Mouse (Mus musculus) embryonic facial prominence, embryonic 11.5 days (tissue): ENCODE measurements around the gene Zfp91. TPM values are rescaled to one million over a fixed set of nuclear protein-coding genes. Genes with fewer than 3 reads are reported as not detected.

Source experiments
- ATAC-seq: fragments of 200-750 bp; cut with Nextera tagmentation; replicated peaks from 2 replicates; pipeline ENCODE4 v1.8.0; 2017; ENCODE audit warnings: low read depth; ENCODE audit not compliant: insufficient number of reproducible peaks, low FRiP score, low TSS enrichment
- DNase-seq: peaks from one replicate; pipeline ENCODE4 v3.0.0-alpha.2; 2015; ENCODE audit warnings: low spot score
- H3K27ac ChIP-seq: fragments of 300-500 bp; sonication (generic); replicated peaks from 2 replicates; pipeline ENCODE4 v1.5.1; 2014; ENCODE audit warnings: mild to moderate bottlenecking, low read depth, low read length, control low read depth
- H3K27me3 ChIP-seq: fragments of 300-500 bp; sonication (generic); 2 replicates; pipeline ENCODE4 v1.6.1; 2014; ENCODE audit warnings: mild to moderate bottlenecking, low read length, moderate library complexity, mixed read lengths; ENCODE audit not compliant: control insufficient read depth, insufficient read depth
- H3K36me3 ChIP-seq: fragments of 300-500 bp; sonication (generic); replicated peaks from 2 replicates; pipeline ENCODE4 v1.6.1; 2014; ENCODE audit warnings: low read depth, mild to moderate bottlenecking, low read length, moderate library complexity, mixed read lengths; ENCODE audit not compliant: control insufficient read depth, insufficient read depth
- H3K4me1 ChIP-seq: fragments of 300-500 bp; sonication (generic); 2 replicates; pipeline ENCODE4 v1.6.1; 2014; ENCODE audit warnings: low read length, mixed read lengths; ENCODE audit not compliant: control insufficient read depth, insufficient read depth
- H3K4me2 ChIP-seq: fragments of 300-500 bp; sonication (generic); 2 replicates; pipeline ENCODE4 v1.6.1; 2014; ENCODE audit warnings: low read depth, mild to moderate bottlenecking, control low read depth, low read length, moderate library complexity
- H3K4me3 ChIP-seq: fragments of 300-500 bp; sonication (generic); 2 replicates; pipeline ENCODE4 v1.5.1; 2014; ENCODE audit warnings: low read depth, low read length, control low read depth
- H3K9ac ChIP-seq: fragments of 300-500 bp; sonication (generic); replicated peaks from 2 replicates; pipeline ENCODE4 v1.6.1; 2014; ENCODE audit warnings: mild to moderate bottlenecking, control low read depth, low read length
- H3K9me3 ChIP-seq: fragments of 300-500 bp; sonication (generic); replicated peaks from 2 replicates; pipeline ENCODE4 v1.6.1; 2016; ENCODE audit warnings: mild to moderate bottlenecking, low read length, inconsistent platforms, mixed read lengths; ENCODE audit not compliant: control insufficient read depth
- WGBS: fragments of 180-500 bp; shearing (Covaris S2); extraction: QIAGEN DNeasy Blood & Tissue Kit; methylation state at CpG from one replicate; pipeline ENCODE4 v1.1.7; 2014; 5-methylcytosine and 5-hydroxymethylcytosine counted together
- polyA plus RNA-seq: library from polyadenylated mRNA; unstranded; fragments of >200 nt; fragmentation: Nextera tagmentation; extraction: Ambion mirVana; gene quantifications from 2 replicates; pipeline ENCODE4 v1.2.1, GENCODE M21; 2014

Gene Zfp91
- polyA plus RNA-seq, 1 experiment from 2014 or later: 11.0 TPM

- no peaks in the 10 kb centered on the region for H3K4me1 ChIP-seq
- H3K27me3 ChIP-seq: no peaks in the 10 kb centered on the region
- H3K27ac ChIP-seq: no peak overlapping the region
- no peaks in the 10 kb centered on the region for H3K36me3 ChIP-seq
- DNase-seq (no peak), ATAC-seq (no peak)
- H3K9ac ChIP-seq: no peak overlapping the region
- 77% methylated on average over 1 of the region's 1 CpGs for WGBS
- no peak overlapping the region for H3K4me3 ChIP-seq
- H3K4me2 ChIP-seq: no peak overlapping the region
- H3K9me3 ChIP-seq: no peaks in the 10 kb centered on the region
Measured at GRCm38 (mm10) chr19:12813883-12814282, 18.0 kb upstream of the Zfp91 start.

GRCm38 (mm10) chr19:12812644-12813364 is 16.9 kb upstream of the Zfp91 start:
- no peak overlapping the region for H3K4me2 ChIP-seq
- no peaks in the 10 kb centered on the region for H3K27me3 ChIP-seq
- no peak overlapping the region for H3K27ac ChIP-seq
- ATAC-seq (no peak), DNase-seq (no peak)
- no peak overlapping the region for H3K9ac ChIP-seq
- no peak overlapping the region for H3K4me3 ChIP-seq
- no peaks in the 10 kb centered on the region for H3K9me3 ChIP-seq
- 67% methylated on average over 1 of the region's 1 CpGs for WGBS
- H3K4me1 ChIP-seq: no peaks in the 10 kb centered on the region
- H3K36me3 ChIP-seq: no peaks in the 10 kb centered on the region

GRCm38 (mm10) chr19:12806214-12806613 is 10.3 kb upstream of the Zfp91 start:
- H3K27ac ChIP-seq: no peak overlapping the region
- H3K9me3 ChIP-seq: no peaks in the 10 kb centered on the region
- H3K36me3 ChIP-seq: no peaks in the 10 kb centered on the region
- WGBS: 66% methylated on average over 2 of the region's 2 CpGs
- DNase-seq: no peak
- no peak overlapping the region for H3K4me2 ChIP-seq
- H3K9ac ChIP-seq: no peak overlapping the region
- H3K27me3 ChIP-seq: no peaks in the 10 kb centered on the region
- ATAC-seq: no peak
- no peaks in the 10 kb centered on the region for H3K4me1 ChIP-seq
- H3K4me3 ChIP-seq: no peak overlapping the region

GRCm38 (mm10) chr19:12805730-12806129 is 9.8 kb upstream of the Zfp91 start:
- WGBS: 80% methylated on average over 3 of the region's 3 CpGs
- no peak for DNase-seq
- no peak overlapping the region for H3K4me2 ChIP-seq
- H3K4me3 ChIP-seq: no peak overlapping the region
- ATAC-seq: no peak
- H3K27me3 ChIP-seq: no peaks in the 10 kb centered on the region
- no peaks in the 10 kb centered on the region for H3K4me1 ChIP-seq
- no peak overlapping the region for H3K9ac ChIP-seq
- H3K27ac ChIP-seq: no peak overlapping the region
- no peaks in the 10 kb centered on the region for H3K9me3 ChIP-seq
- H3K36me3 ChIP-seq: no peaks in the 10 kb centered on the region

- Histone ChIP-seq H3K9me3 (no peaks in the 10 kb centered on the region), H3K27ac (no peak overlapping the region), H3K4me2 (no peak overlapping the region), H3K4me1 (no peaks in the 10 kb centered on the region), H3K27me3 (no peaks in the 10 kb centered on the region), H3K36me3 (no peaks in the 10 kb centered on the region), H3K9ac (no peak overlapping the region), H3K4me3 (no peak overlapping the region)
- DNase-seq: no peak
- no peak for ATAC-seq
- 85% methylated on average over 1 of the region's 1 CpGs for WGBS
Measured at GRCm38 (mm10) chr19:12804237-12804636, 8.3 kb upstream of the Zfp91 start.

- H3K4me2 ChIP-seq: no peak overlapping the region
- 76% methylated on average over 3 of the region's 3 CpGs for WGBS
- ATAC-seq: no peak
Measured at GRCm38 (mm10) chr19:12802830-12803229, 6.9 kb upstream of the Zfp91 start.

GRCm38 (mm10) chr19:12801046-12801445 is 5.1 kb upstream of the Zfp91 start:
- ATAC-seq (no peak), DNase-seq (no peak)
- WGBS: 83% methylated on average over 3 of the region's 3 CpGs
- no peak overlapping the region for H3K27ac ChIP-seq
- H3K9ac ChIP-seq: no peak overlapping the region
- H3K27me3 ChIP-seq: no peaks in the 10 kb centered on the region
- no peaks in the 10 kb centered on the region for H3K9me3 ChIP-seq
- no peak overlapping the region for H3K4me3 ChIP-seq
- no peaks in the 10 kb centered on the region for H3K4me1 ChIP-seq
- no peaks in the 10 kb centered on the region for H3K36me3 ChIP-seq
- no peak overlapping the region for H3K4me2 ChIP-seq

More at GRCm38 (mm10) chr19:12802830-12803229, 6.9 kb upstream of the Zfp91 start:
- Histone ChIP-seq H3K4me3 (no peak overlapping the region), H3K27ac (no peak overlapping the region), H3K36me3 (no peaks in the 10 kb centered on the region), H3K27me3 (no peaks in the 10 kb centered on the region), H3K9ac (no peak overlapping the region), H3K4me1 (no peaks in the 10 kb centered on the region), H3K9me3 (no peaks in the 10 kb centered on the region)
- DNase-seq: no peak

- Histone ChIP-seq H3K4me3 (no peak overlapping the region), H3K4me2 (no peak overlapping the region), H3K9ac (no peak overlapping the region), H3K27me3 (no peaks in the 10 kb centered on the region), H3K4me1 (no peaks in the 10 kb centered on the region), H3K9me3 (no peaks in the 10 kb centered on the region), H3K27ac (no peak overlapping the region), H3K36me3 (no peaks in the 10 kb centered on the region)
- ATAC-seq (no peak), DNase-seq (no peak)
- 77% methylated on average over 2 of the region's 2 CpGs for WGBS
Measured at GRCm38 (mm10) chr19:12800621-12801020, 4.7 kb upstream of the Zfp91 start.
